In genomic region chr1:74058309-74058708, GRCm38 (mm10) we compare ENCODE assay signal across 18 mouse cellular contexts.
DNase-seq lines count a peak whose midpoint lies in the region; ATAC-seq and TF ChIP-seq lines count a peak whose summit lies in the region.
"Had no signal": no experiment of that assay in that cellular context is flagged by ENCODE, and none has a peak within 500 bp of the region (broad histone marks: within the 10 kb centered on the region; RNA-seq: fewer than 3 reads in every experiment).

No protein-coding gene starts in this region.

- no peak overlapping the region for H3K4me3 ChIP-seq in intestine, postnatal 0 days (ENCODE audit: low read depth, low read length)
- no peak overlapping the region for H3K4me3 ChIP-seq in intestine, embryonic 16.5 days (ENCODE audit: low read length)
- H3K4me3 ChIP-seq in left cerebral cortex, adult 2 months, result no peak overlapping the region
- H3K4me3 ChIP-seq: erythroblast, embryonic 14.5 days; hindbrain, embryonic 13.5 days; limb, embryonic 10.5 days; liver, embryonic 15.5 days; neural tube, embryonic 15.5 days had no signal

- ATAC-seq in intestine, postnatal 0 days, result peak; percentile 9; the same call in 1 of the 2 replicates
- no peak for ATAC-seq in intestine, embryonic 16.5 days
- ATAC-seq: forebrain, postnatal 0 days had no signal

- no peaks in the 10 kb centered on the region for H3K4me1 ChIP-seq in intestine, postnatal 0 days (replicated peaks; ENCODE audit: control insufficient read depth, insufficient read depth, low read length)
- H3K4me1 ChIP-seq in intestine, embryonic 16.5 days (ENCODE audit: control insufficient read depth, insufficient read depth, low read length), result peaks cover 19% of the 10 kb centered on the region
- H3K4me1 ChIP-seq: hindbrain, embryonic 13.5 days had no signal

- no peaks in the 10 kb centered on the region for H3K27me3 ChIP-seq in intestine, postnatal 0 days (replicated peaks; ENCODE audit: control insufficient read depth, insufficient read depth, low read length)
- no peaks in the 10 kb centered on the region for H3K27me3 ChIP-seq in intestine, embryonic 16.5 days (replicated peaks; ENCODE audit: control insufficient read depth, insufficient read depth, low read length)
- H3K27me3 ChIP-seq: hindbrain, embryonic 13.5 days; liver, embryonic 15.5 days; neural tube, embryonic 15.5 days had no signal

- H3K9ac ChIP-seq in intestine, postnatal 0 days (ENCODE audit: low read depth, low read length), result no peak overlapping the region
- no peak overlapping the region for H3K9ac ChIP-seq in intestine, embryonic 16.5 days (ENCODE audit: low read depth, low read length)
- H3K9ac ChIP-seq: forebrain, postnatal 0 days; hindbrain, embryonic 13.5 days; liver, embryonic 15.5 days; neural tube, embryonic 15.5 days had no signal

- TF ChIP-seq CTCF in intestine, postnatal 0 days (IDR thresholded peaks at IDR 0.05; ENCODE audit: low read depth), result no peak
- no peak for TF ChIP-seq CTCF in left cerebral cortex, adult 2 months (IDR thresholded peaks at IDR 0.05)

- H3K4me2 ChIP-seq in intestine, postnatal 0 days (replicated peaks; ENCODE audit: low read depth), result no peak overlapping the region
- H3K4me2 ChIP-seq in intestine, embryonic 16.5 days (ENCODE audit: low read depth, low read length), result no peak overlapping the region
- H3K4me2 ChIP-seq: hindbrain, embryonic 13.5 days; liver, embryonic 15.5 days; neural tube, embryonic 15.5 days had no signal

- intact Hi-C loops in left cerebral cortex, adult 2 months (cut with DNase I), result no loop called here

- 78% methylated on average over 4 of the region's 4 CpGs for WGBS in intestine, postnatal 0 days
- 76% methylated on average over 4 of the region's 4 CpGs for WGBS in intestine, embryonic 16.5 days

- H3K9me3 ChIP-seq in intestine, postnatal 0 days (ENCODE audit: control insufficient read depth), result no peaks in the 10 kb centered on the region
- H3K9me3 ChIP-seq in intestine, embryonic 16.5 days (ENCODE audit: control insufficient read depth, low read length), result no peaks in the 10 kb centered on the region
- H3K9me3 ChIP-seq: hindbrain, embryonic 13.5 days; limb, embryonic 10.5 days; liver, embryonic 15.5 days; neural tube, embryonic 15.5 days had no signal

- H3K27ac ChIP-seq in intestine, postnatal 0 days (ENCODE audit: low read depth, low read length), result no peak overlapping the region; the same call in 1 of the 2 replicates
- H3K27ac ChIP-seq in intestine, embryonic 16.5 days (ENCODE audit: low read length), result no peak overlapping the region
- H3K27ac ChIP-seq in left cerebral cortex, adult 2 months, result no peak overlapping the region
- H3K27ac ChIP-seq: hindbrain, embryonic 13.5 days; limb, embryonic 10.5 days; liver, embryonic 15.5 days; neural tube, embryonic 15.5 days had no signal

- peak; percentile 16 for DNase-seq in ZHBTc4 (ENCODE audit: low read depth, low spot score)
- DNase-seq in kidney, adult 18-20 months, result peak; percentile 91
- peak; percentile 91 to 98 for DNase-seq in kidney, postnatal 25 days
- no peak for DNase-seq in left cerebral cortex, adult 2 months (ENCODE audit: extremely low spot score in 1 of 2, low spot score in 2 of 2)
- no peak for DNase-seq in retina, embryonic 14.5 days (ENCODE audit: low spot score)
- DNase-seq: cerebellum, adult 11 months; cerebellum, postnatal 25 days; forebrain, postnatal 0 days; gastrocnemius, postnatal 25 days; lung, postnatal 14 days; right cerebral cortex, postnatal 14 days had no signal

- H3K36me3 ChIP-seq in intestine, postnatal 0 days (ENCODE audit: control insufficient read depth, insufficient read depth), result no peaks in the 10 kb centered on the region
- H3K36me3 ChIP-seq in intestine, embryonic 16.5 days (ENCODE audit: control insufficient read depth, insufficient read depth, low read length), result no peaks in the 10 kb centered on the region
- H3K36me3 ChIP-seq: hindbrain, embryonic 13.5 days; liver, embryonic 15.5 days; neural tube, embryonic 15.5 days had no signal

Comparison
In these comparisons a context has a peak if more than half of its experiments do, and no peak if none do; other contexts are left out.
1. DNase-seq: peak in ZHBTc4 (single experiment), kidney, adult 18-20 months (single experiment) and kidney, postnatal 25 days (2 of 2); none in left cerebral cortex, adult 2 months (0 of 2) and retina, embryonic 14.5 days (single experiment).